Mouse (Mus musculus) lung, adult 2 months (tissue): ENCODE data around the gene Taar2.

Source experiments
- CTCF ChIP-seq: fragments of 200-500 bp; IDR thresholded peaks from 2 replicates; pipeline ENCODE4 v1.5.1; 2011; ENCODE audit warnings: mild to moderate bottlenecking, low read length, control low read depth; ENCODE audit not compliant: insufficient read depth
- POLR2A ChIP-seq: fragments of 200-500 bp; IDR thresholded peaks from 2 replicates; pipeline ENCODE4 v1.6.1; 2011; ENCODE audit warnings: low read depth, mild to moderate bottlenecking, control low read depth, low read length, borderline replicate concordance; ENCODE audit errors: extremely low read depth

DNA sequence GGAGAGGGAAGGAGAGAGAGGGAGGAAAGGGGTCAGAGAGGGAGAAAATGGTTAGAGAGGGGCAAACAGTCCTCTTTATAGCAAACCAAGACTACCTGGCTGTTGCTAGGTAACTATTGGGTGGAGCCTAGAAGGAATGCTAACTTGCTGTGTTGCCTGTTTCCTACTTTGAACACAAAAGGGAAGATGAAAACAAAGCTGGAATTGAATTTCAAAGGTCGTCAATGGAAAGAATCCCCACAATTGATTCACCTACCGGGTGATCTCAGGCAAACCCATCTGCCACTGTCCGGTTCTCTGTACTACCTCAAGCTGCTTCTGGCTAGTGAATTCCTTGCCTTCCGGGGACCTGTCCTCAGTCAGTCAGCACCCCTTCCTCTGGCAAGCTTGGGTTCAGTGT, 39.6 kb downstream of the Taar2 start:
- TF ChIP-seq CTCF: no peak
- TF ChIP-seq POLR2A: no peak
